Mouse (Mus musculus) hindbrain, embryonic 13.5 days (tissue): ENCODE measurements around the gene Agbl3. TPM values are rescaled to one million over a fixed set of nuclear protein-coding genes. Genes with fewer than 3 reads are reported as not detected.

Experiments used
- ATAC-seq: fragments of 200-750 bp; cut with Nextera tagmentation; 2 replicates; pipeline ENCODE4 v1.8.0; 2017; ENCODE audit warnings: moderate TSS enrichment; ENCODE audit not compliant: low FRiP score
- H3K27ac ChIP-seq: fragments of 300-500 bp; sonication (generic); 2 replicates; pipeline ENCODE4 v1.5.1; 2015; ENCODE audit warnings: inconsistent platforms, mild to moderate bottlenecking, moderate library complexity
- H3K27me3 ChIP-seq: fragments of 300-500 bp; sonication (generic); 2 replicates; pipeline ENCODE4 v1.6.1; 2015; ENCODE audit warnings: mild to moderate bottlenecking, inconsistent platforms
- H3K36me3 ChIP-seq: fragments of 300-500 bp; sonication (generic); 2 replicates; pipeline ENCODE4 v1.6.1; 2015; ENCODE audit warnings: mild to moderate bottlenecking, inconsistent platforms
- H3K4me1 ChIP-seq: fragments of 300-500 bp; sonication (generic); replicated peaks from 2 replicates; pipeline ENCODE4 v1.6.1; 2015; ENCODE audit warnings: inconsistent platforms
- H3K4me2 ChIP-seq: fragments of 300-500 bp; sonication (generic); 2 replicates; pipeline ENCODE4 v1.6.1; 2015; ENCODE audit warnings: inconsistent platforms, mild to moderate bottlenecking, moderate library complexity
- H3K4me3 ChIP-seq: fragments of 300-500 bp; sonication (generic); 2 replicates; pipeline ENCODE4 v1.5.1; 2015; ENCODE audit warnings: mild to moderate bottlenecking, inconsistent platforms
- H3K9ac ChIP-seq: fragments of 300-500 bp; sonication (generic); 2 replicates; pipeline ENCODE4 v1.6.1; 2015; ENCODE audit warnings: mild to moderate bottlenecking, inconsistent platforms
- H3K9me3 ChIP-seq: fragments of 300-500 bp; sonication (generic); 2 replicates; pipeline ENCODE4 v1.6.1; 2016; ENCODE audit warnings: inconsistent platforms
- WGBS: fragments of 180-500 bp; shearing (Covaris S2); methylation state at CpG from one replicate; pipeline ENCODE4 v1.1.7; 2015; 5-methylcytosine and 5-hydroxymethylcytosine counted together
- polyA plus RNA-seq: library from polyadenylated mRNA; unstranded; fragments of >200 nt; fragmentation: Nextera tagmentation; extraction: Ambion mirVana; gene quantifications from 2 replicates; pipeline ENCODE4 v1.2.1, GENCODE M21; 2015

Gene Agbl3
- polyA plus RNA-seq, 1 experiment from 2014 or later, result 10.3 TPM

DNA sequence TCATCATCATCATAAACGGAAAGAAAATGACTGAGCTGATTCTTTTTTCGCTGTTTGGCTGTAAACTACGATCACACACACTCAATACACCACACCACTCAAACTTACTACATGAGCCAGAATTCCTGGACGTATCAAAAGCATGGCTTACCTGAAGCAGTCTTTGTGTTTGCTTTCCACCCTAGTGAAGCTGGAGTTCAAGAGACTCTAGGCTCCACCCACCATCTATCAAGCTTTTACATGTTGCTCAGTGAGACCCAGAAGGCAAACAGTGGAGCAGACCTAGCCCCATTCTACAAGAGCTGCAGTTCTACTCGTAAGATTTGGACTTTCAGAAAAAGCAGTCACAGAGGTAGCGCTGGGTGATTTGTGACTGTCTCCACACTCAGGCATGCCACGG lies 122.3 kb downstream of the Agbl3 start:
- no peak for ATAC-seq
- H3K27ac ChIP-seq, result no peak overlapping the region
- WGBS, result 89% methylated on average over 7 of the region's 7 CpGs
- no peak overlapping the region for H3K4me2 ChIP-seq
- peaks cover 87% of the 10 kb centered on the region for H3K36me3 ChIP-seq
- H3K27me3 ChIP-seq, result no peaks in the 10 kb centered on the region
- 0 out of 2 replicates have a peak, but pooled peaks cover 2% of the 10 kb centered on the region for H3K4me1 ChIP-seq
- H3K9ac ChIP-seq, result no peak overlapping the region
- H3K9me3 ChIP-seq, result no peaks in the 10 kb centered on the region
- H3K4me3 ChIP-seq, result no peak overlapping the region

GRCm38 (mm10) chr6:34903441-34903840 lies 123.2 kb downstream of the Agbl3 start:
- no peak overlapping the region for H3K4me3 ChIP-seq

DNA sequence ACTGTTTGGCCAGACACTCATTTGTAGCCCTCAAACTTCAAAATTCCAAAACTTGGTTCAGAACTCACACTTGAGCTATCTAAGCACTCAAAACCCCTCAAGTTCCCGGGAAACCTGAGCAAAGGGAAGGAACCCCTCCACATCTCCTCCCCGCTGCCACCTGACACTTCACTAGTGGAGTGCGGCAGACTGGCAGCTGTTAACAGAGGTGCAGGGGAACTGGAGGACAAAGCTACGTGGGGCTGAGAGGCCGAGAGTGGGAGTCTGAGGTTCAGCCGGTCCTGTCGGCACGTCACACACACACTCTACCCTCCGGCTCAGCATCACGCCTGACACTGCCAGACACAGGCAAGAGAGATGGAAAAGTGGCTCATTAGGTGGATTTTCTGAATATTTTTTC lies 123.6 kb downstream of the Agbl3 start:
- peaks cover 88% of the 10 kb centered on the region for H3K36me3 ChIP-seq
- 93% methylated on average over 10 of the region's 10 CpGs for WGBS

More at GRCm38 (mm10) chr6:34903441-34903840, 123.2 kb downstream of the Agbl3 start:
- H3K36me3 ChIP-seq, result peaks cover 85% of the 10 kb centered on the region
- 86% methylated on average over 5 of the region's 5 CpGs for WGBS
- H3K4me2 ChIP-seq, result no peak overlapping the region
- no peaks in the 10 kb centered on the region for H3K9me3 ChIP-seq
- no peak for ATAC-seq
- no peak overlapping the region for H3K27ac ChIP-seq
- 0 out of 2 replicates have a peak, but pooled peaks cover 2% of the 10 kb centered on the region for H3K4me1 ChIP-seq
- H3K27me3 ChIP-seq, result no peaks in the 10 kb centered on the region
- H3K9ac ChIP-seq, result no peak overlapping the region

GRCm38 (mm10) chr6:34904361-34904760 lies 124.1 kb downstream of the Agbl3 start:
- peaks cover 11% of the 10 kb centered on the region for H3K4me1 ChIP-seq
- WGBS, result 91% methylated on average over 6 of the region's 6 CpGs
- no peak overlapping the region; the same call in 1 of the 2 replicates for H3K9ac ChIP-seq
- no peaks in the 10 kb centered on the region for H3K9me3 ChIP-seq
- H3K4me2 ChIP-seq, result no peak overlapping the region
- no peak overlapping the region for H3K4me3 ChIP-seq
- H3K27me3 ChIP-seq, result no peaks in the 10 kb centered on the region
- peaks cover 84% of the 10 kb centered on the region for H3K36me3 ChIP-seq
- no peak overlapping the region for H3K27ac ChIP-seq
- ATAC-seq, result no peak

More for the DNA sequence above, 123.6 kb downstream of the Agbl3 start:
- Histone ChIP-seq H3K4me2 (no peak overlapping the region), H3K27ac (no peak overlapping the region), H3K4me1 (peaks cover 6% of the 10 kb centered on the region), H3K27me3 (no peaks in the 10 kb centered on the region), H3K4me3 (no peak overlapping the region), H3K9ac (no peak overlapping the region), H3K9me3 (no peaks in the 10 kb centered on the region)
- no peak for ATAC-seq

- no peak overlapping the region for H3K9ac ChIP-seq
- no peaks in the 10 kb centered on the region for H3K27me3 ChIP-seq
- 89% methylated on average over 2 of the region's 2 CpGs for WGBS
- H3K4me3 ChIP-seq, result no peak overlapping the region
- ATAC-seq, result no peak
- H3K4me2 ChIP-seq, result no peak overlapping the region
- H3K9me3 ChIP-seq, result no peaks in the 10 kb centered on the region
- peaks cover 68% of the 10 kb centered on the region for H3K36me3 ChIP-seq
- no peak overlapping the region for H3K27ac ChIP-seq
- H3K4me1 ChIP-seq, result peaks cover 19% of the 10 kb centered on the region
Observed at GRCm38 (mm10) chr6:34906125-34906524, 125.9 kb downstream of the Agbl3 start.

- ATAC-seq, result no peak
- H3K9me3 ChIP-seq, result no peaks in the 10 kb centered on the region
- H3K4me1 ChIP-seq, result peaks cover 19% of the 10 kb centered on the region
- 95% methylated on average over 4 of the region's 4 CpGs for WGBS
- no peak overlapping the region for H3K4me2 ChIP-seq
- H3K27ac ChIP-seq, result no peak overlapping the region
- no peak overlapping the region for H3K4me3 ChIP-seq
- no peaks in the 10 kb centered on the region for H3K27me3 ChIP-seq
- H3K9ac ChIP-seq, result no peak overlapping the region
- H3K36me3 ChIP-seq, result peaks cover 62% of the 10 kb centered on the region
Observed at GRCm38 (mm10) chr6:34906661-34907060, 126.4 kb downstream of the Agbl3 start.

DNA sequence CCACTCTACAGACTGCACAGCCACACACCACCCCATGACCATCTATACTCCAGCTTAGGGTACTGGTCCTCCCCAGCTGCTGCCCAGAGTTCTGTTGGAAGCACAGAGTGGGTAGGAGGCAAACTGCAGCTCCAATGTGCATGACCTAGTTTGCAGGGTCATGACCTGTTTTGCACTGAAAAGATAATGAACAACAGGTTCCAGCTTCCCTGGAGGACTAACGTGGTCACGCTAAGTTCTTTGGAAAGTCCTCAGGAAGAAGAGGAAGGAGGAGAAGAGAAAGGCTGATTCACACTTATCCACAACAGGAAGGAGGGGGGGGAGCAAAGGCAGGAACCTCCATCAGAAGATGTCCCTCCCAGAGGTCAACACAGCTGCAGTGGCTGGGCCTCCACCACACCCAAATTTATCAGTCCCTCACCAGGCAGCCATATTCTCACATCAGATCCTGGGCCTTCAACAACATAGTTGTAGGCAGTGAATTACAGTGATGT lies 126.9 kb downstream of the Agbl3 start:
- H3K9me3 ChIP-seq, result no peaks in the 10 kb centered on the region
- peaks cover 19% of the 10 kb centered on the region for H3K4me1 ChIP-seq
- no peak for ATAC-seq
- no peaks in the 10 kb centered on the region for H3K27me3 ChIP-seq
- WGBS, result 60% methylated on average over 2 of the region's 2 CpGs
- H3K36me3 ChIP-seq, result peaks cover 58% of the 10 kb centered on the region
- H3K4me3 ChIP-seq, result no peak overlapping the region
- H3K27ac ChIP-seq, result no peak overlapping the region
- H3K9ac ChIP-seq, result no peak overlapping the region
- no peak overlapping the region for H3K4me2 ChIP-seq

GRCm38 (mm10) chr6:34907696-34908260 lies 127.5 kb downstream of the Agbl3 start:
- 91% methylated on average over 18 of the region's 18 CpGs for WGBS
- Histone ChIP-seq H3K27me3 (no peaks in the 10 kb centered on the region), H3K4me1 (peaks cover 19% of the 10 kb centered on the region), H3K4me2 (no peak overlapping the region), H3K36me3 (peaks cover 54% of the 10 kb centered on the region), H3K9me3 (no peaks in the 10 kb centered on the region), H3K9ac (no peak overlapping the region), H3K27ac (no peak overlapping the region), H3K4me3 (no peak overlapping the region)
- ATAC-seq, result no peak

Other genes starting within 250 kb of the Agbl3 start
- gene Cald1, start 181.9 kb upstream of the Agbl3 start, polyA plus RNA-seq, result 80.0 and 84.0 TPM in 2 replicates
- gene Tmem140, start 82.7 kb downstream of the Agbl3 start, polyA plus RNA-seq, result 1.3 and 1.6 TPM in 2 replicates
- gene Cyren, start 97.6 kb downstream of the Agbl3 start, polyA plus RNA-seq, result 10.1 and 11.2 TPM in 2 replicates
- 12.5 and 14.5 TPM in 2 replicates for gene Wdr91, start 130.4 kb downstream of the Agbl3 start, polyA plus RNA-seq
- gene Stra8, start 139.7 kb downstream of the Agbl3 start, polyA plus RNA-seq, result not detected in 2 replicates
- 0.56 and 0.57 TPM in 2 replicates for gene Slc23a4, start 208.0 kb downstream of the Agbl3 start, polyA plus RNA-seq